ENCODE assay signal across 15 mouse cellular contexts in genomic region chr16:77893690-77894089, GRCm38 (mm10).
DNase-seq lines count a peak whose midpoint lies in the region; ATAC-seq and TF ChIP-seq lines count a peak whose summit lies in the region.
"Had no signal": no experiment of that assay in that cellular context is flagged by ENCODE, and none has a peak within 500 bp of the region (broad histone marks: within the 10 kb centered on the region; RNA-seq: fewer than 3 reads in every experiment).

No protein-coding gene starts in this region.

- no peak for TF ChIP-seq CTCF in forebrain, postnatal 0 days (IDR thresholded peaks at IDR 0.05; ENCODE audit: low read depth)

- 14% methylated on average over 2 of the region's 2 CpGs for WGBS in forebrain, postnatal 0 days
- 34% methylated on average over 2 of the region's 2 CpGs for WGBS in midbrain, embryonic 14.5 days

- no peak overlapping the region for H3K4me2 ChIP-seq in forebrain, postnatal 0 days (ENCODE audit: low read depth)
- no peak overlapping the region for H3K4me2 ChIP-seq in midbrain, embryonic 14.5 days (ENCODE audit: low read length)
- H3K4me2 ChIP-seq: limb, embryonic 12.5 days had no signal

- no peaks in the 10 kb centered on the region for H3K36me3 ChIP-seq in forebrain, postnatal 0 days (ENCODE audit: insufficient read depth)
- H3K36me3 ChIP-seq in midbrain, embryonic 14.5 days (ENCODE audit: control insufficient read depth, insufficient read depth, low read length): no peaks in the 10 kb centered on the region
- H3K36me3 ChIP-seq: limb, embryonic 12.5 days had no signal

- no peak overlapping the region for H3K4me3 ChIP-seq in forebrain, postnatal 0 days (ENCODE audit: low read depth, low read length)
- H3K4me3 ChIP-seq in midbrain, embryonic 14.5 days (replicated peaks; ENCODE audit: low read depth, low read length): no peak overlapping the region
- H3K4me3 ChIP-seq: limb, embryonic 12.5 days had no signal

- no peaks in the 10 kb centered on the region for H3K27me3 ChIP-seq in forebrain, postnatal 0 days (ENCODE audit: insufficient read depth, low read length)
- no peaks in the 10 kb centered on the region for H3K27me3 ChIP-seq in midbrain, embryonic 14.5 days (ENCODE audit: control insufficient read depth, insufficient read depth, low read length)
- H3K27me3 ChIP-seq: limb, embryonic 12.5 days had no signal

- ATAC-seq in forebrain, postnatal 0 days: no peak; the same call in 1 of the 2 replicates
- ATAC-seq in midbrain, embryonic 14.5 days (ENCODE audit: low FRiP score, low TSS enrichment): peak; percentile 77; the same call in 1 of the 2 replicates

- DNase-seq in embryo, embryonic 11 days: peak; percentile 19
- no peak for DNase-seq in embryo, embryonic 10.5 days (ENCODE audit: low spot score)
- peak; percentile 32 for DNase-seq in NIH3T3 (ENCODE audit: low read depth)
- peak; percentile 47 for DNase-seq in forebrain, postnatal 0 days
- DNase-seq in midbrain, embryonic 14.5 days: peak; percentile 70
- DNase-seq in urinary bladder, adult 2 months (ENCODE audit: low spot score): no peak
- no peak for DNase-seq in ovary, postnatal 14 days (ENCODE audit: low spot score)
- no peak for DNase-seq in layer of hippocampus, adult 9-10 months (ENCODE audit: low spot score)
- DNase-seq: adrenal gland, adult 8-10 months; cerebellum, adult 9-11 months; heart, postnatal 14 days; kidney, adult 11 months; kidney, postnatal 14 days; lung, postnatal 36 days had no signal

- H3K9ac ChIP-seq in forebrain, postnatal 0 days: no peak overlapping the region
- H3K9ac ChIP-seq in midbrain, embryonic 14.5 days (replicated peaks; ENCODE audit: low read length): no peak overlapping the region
- H3K9ac ChIP-seq: limb, embryonic 12.5 days had no signal

- H3K4me1 ChIP-seq in forebrain, postnatal 0 days (ENCODE audit: insufficient read depth): peaks cover 5% of the 10 kb centered on the region; the same call in 1 of the 2 replicates
- H3K4me1 ChIP-seq in midbrain, embryonic 14.5 days (ENCODE audit: control insufficient read depth, insufficient read depth, low read length): 0 out of 2 replicates have a peak, but pooled peaks cover 7% of the 10 kb centered on the region
- H3K4me1 ChIP-seq: limb, embryonic 12.5 days had no signal

- peak overlapping the region; percentile 73 for H3K27ac ChIP-seq in forebrain, postnatal 0 days (ENCODE audit: low read depth, low read length)
- peak overlapping the region; percentile 84 for H3K27ac ChIP-seq in midbrain, embryonic 14.5 days (replicated peaks; ENCODE audit: low read depth, low read length)
- H3K27ac ChIP-seq: limb, embryonic 12.5 days had no signal

- H3K9me3 ChIP-seq in forebrain, postnatal 0 days (ENCODE audit: low read length): no peaks in the 10 kb centered on the region
- H3K9me3 ChIP-seq in midbrain, embryonic 14.5 days (ENCODE audit: control insufficient read depth, low read length): no peaks in the 10 kb centered on the region
- H3K9me3 ChIP-seq: limb, embryonic 12.5 days had no signal

Comparison
In these comparisons a context has a peak if more than half of its experiments do, and no peak if none do; other contexts are left out.
1. DNase-seq: peak in embryo, embryonic 11 days (single experiment), NIH3T3 (single experiment), forebrain, postnatal 0 days (single experiment) and midbrain, embryonic 14.5 days (single experiment); none in embryo, embryonic 10.5 days (single experiment), urinary bladder, adult 2 months (single experiment), ovary, postnatal 14 days (single experiment) and layer of hippocampus, adult 9-10 months (single experiment).